Mouse (Mus musculus) retina, embryonic 14.5 days (tissue): ENCODE data around the gene Zfand5.
"Not testable (repeated sequence)": the region's sequence is repeated elsewhere in the genome, so short reads cannot be mapped to it uniquely, and the experiment has no call there.

Experiments
- DNase-seq: peaks from one replicate; pipeline ENCODE4 v3.0.0-alpha.2; 2015; ENCODE audit warnings: low spot score

Gene Zfand5

DNA sequence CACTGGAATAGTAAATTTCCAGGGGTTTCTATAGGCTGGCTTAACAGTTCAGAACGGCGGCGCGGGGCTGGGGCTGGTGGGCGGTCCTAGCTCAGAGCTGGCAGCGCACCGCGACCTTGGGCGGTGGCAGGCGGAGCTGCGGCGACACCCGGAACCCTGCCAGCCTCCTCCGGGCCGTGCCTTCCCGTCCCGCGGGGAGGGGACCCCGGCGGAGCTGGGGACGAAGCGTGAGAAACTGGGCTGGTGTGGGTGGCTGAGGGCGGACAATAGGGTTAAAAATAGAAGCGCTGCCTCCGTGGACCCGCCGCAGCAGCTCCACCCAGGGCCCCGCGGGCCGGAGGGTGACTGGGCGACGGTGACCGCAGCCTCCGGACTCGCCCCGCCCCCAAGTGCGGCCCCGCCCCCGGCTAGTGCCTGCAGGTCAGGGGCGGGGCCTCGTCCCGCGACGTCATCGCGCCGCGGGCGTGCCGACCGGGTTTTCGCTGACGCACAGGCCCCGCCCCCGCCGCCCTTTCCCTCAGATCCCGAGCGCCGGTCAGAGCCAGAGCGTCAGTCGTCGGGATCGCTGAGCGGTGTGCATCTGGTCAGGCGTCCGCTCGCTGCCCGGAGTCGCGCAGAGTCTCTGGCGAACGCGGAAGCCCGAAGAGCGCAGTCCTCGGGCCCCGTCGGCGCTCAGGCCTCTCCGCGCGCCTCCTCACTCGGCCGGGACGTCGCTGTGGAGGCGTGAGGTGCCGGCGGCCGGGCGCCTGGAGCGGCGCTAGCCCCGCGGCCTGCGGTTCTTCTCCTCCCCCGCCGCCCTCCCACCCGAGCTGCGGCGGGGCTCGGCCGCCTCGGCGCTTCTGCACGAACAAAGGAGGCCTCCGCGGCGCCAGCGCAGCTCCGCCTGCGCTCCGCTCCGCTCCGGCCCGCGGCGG, at the start of gene Zfand5:
Gene Zfand5, plus strand, starts transcription at position 538 of the 914 bp plus-strand sequence.
- peak; percentile 98 for DNase-seq

GRCm38 (mm10) chr19:21227131-21227530, 44.9 kb upstream of the Zfand5 start:
- DNase-seq = no peak

- DNase-seq = no peak
These were observed 44.3 kb upstream of the Zfand5 start for GRCm38 (mm10) chr19:21227754-21228153.

- not testable (repeated sequence) for DNase-seq
These were observed 23.3 kb upstream of the Zfand5 start for GRCm38 (mm10) chr19:21248730-21249129.

DNA sequence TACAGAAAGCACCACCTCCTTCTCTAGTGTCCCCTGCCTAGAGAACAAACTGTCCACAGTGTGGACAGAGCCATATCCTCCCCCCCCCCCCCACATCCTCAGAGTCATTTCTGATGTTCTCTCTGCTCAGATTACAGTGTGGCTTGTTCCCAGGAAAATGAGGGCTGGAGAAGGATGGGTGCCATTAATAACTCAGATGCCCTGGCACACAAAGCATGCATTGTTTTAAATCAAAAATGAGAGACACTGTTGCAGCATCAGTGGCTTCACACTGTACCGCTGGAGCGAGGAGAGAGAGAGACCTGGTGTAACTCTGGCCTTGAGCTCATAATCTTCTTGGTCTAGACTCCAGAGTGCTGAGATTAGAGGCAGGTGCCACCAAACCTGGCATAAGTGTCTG, 18.2 kb upstream of the Zfand5 start:
- DNase-seq = no peak

- DNase-seq = no peak
These were observed 16.2 kb upstream of the Zfand5 start for GRCm38 (mm10) chr19:21255920-21256319.

- DNase-seq = no peak
These were observed 12.6 kb upstream of the Zfand5 start for GRCm38 (mm10) chr19:21259453-21259852.

GRCm38 (mm10) chr19:21260280-21260679, 11.8 kb upstream of the Zfand5 start:
- DNase-seq = no peak

- peak; percentile 52 for DNase-seq
These were observed 892 bp upstream of the Zfand5 start for GRCm38 (mm10) chr19:21271186-21271585.

- peak; percentile 68 for DNase-seq
These were observed 692 bp downstream of the Zfand5 start for GRCm38 (mm10) chr19:21272655-21273284.

- DNase-seq = peak; percentile 46
These were observed 1.4 kb downstream of the Zfand5 start for GRCm38 (mm10) chr19:21273440-21273839.

DNA sequence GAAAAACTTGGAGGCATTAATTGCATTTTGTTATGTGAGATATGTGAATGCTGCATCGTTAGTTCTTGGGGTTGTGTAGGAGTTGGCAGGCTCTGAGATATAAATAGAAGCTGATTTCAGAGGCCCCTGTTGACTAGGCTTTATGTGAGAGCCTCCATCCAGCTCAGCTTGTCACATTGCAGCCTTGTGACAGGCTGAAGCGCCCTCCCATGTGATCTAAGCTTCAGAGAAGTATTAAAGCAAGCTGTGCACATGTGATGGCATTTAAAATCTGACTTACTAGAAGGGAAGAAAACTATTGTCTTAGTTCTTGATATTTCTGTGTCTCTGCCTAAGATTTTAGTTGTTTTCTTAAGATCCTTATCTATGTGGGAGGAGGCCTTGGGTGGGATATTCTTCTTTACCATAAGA, 2.1 kb downstream of the Zfand5 start:
- DNase-seq = peak; percentile 74

DNA sequence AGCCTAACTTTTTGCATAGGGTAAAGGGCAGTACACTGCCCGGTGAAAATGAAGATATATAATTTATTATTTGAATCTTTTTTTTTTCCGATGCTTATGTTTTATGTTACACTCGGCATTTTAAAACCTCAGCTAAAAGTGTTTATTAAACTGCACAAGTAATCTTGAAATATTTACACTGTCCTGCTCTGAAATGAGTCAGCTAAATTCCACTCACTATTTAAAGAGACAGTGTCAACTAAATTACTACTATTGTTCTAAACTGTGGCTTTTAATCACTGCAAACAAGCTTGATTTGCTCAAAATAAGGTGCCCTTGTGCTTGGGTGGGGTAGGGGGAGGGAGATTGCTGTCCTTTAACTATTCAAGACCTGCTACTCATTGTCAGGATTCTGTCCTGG, 2.6 kb downstream of the Zfand5 start:
- no peak for DNase-seq

- no peak for DNase-seq
These were observed 4.2 kb downstream of the Zfand5 start for GRCm38 (mm10) chr19:21276317-21276716.

DNA sequence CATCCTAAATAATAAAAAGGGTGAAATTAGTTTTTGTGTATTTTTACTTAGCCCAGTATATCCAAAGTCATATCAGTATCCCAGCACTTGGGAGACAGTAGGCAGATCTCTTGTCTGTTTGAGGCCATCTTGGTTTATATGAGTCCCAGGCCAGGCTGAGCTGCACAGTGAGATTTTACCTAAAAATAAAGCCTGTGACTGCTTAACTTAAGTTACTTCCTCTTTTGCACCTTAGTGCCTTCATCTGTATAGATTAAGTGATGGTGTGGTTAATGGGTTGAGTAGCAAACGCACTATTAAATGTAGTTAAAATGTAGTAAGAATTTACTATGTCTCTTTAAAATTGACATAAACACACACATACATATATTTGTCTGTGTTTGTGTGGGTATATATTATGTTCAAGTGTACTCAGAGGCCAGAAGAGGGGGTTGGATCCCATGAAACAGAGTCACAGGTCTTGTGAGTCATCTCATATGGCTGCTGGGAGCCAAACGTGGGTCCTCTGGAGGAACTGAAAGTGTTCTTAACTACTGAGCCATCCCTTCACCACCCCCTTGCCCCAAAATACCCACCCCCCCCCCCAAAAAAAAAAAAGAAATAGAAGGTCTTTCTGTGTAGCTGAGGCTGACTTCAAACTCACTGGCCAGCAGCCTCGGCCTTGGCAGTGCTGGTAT, 14.5 kb downstream of the Zfand5 start:
- DNase-seq = no peak

GRCm38 (mm10) chr19:21297411-21297810, 25.3 kb downstream of the Zfand5 start:
- DNase-seq = no peak

DNA sequence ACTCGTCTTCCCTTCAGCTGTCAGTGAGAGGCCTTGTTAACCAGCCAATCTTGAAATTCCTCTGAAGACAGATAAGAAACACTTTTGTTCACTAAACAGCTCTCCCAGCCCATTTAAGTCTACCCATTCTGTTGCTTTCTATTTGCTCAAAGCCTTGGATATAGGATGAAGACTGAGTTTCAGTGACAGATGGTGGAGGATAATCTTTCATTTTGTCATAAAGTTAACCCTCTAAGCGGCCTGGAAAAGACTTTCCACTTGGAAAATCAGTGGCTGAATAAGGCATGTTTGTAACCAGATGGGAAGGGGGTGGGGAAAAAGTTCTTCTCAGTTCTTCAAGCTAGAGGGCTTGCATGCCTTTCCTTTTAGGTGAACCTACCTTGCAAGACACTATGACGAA, 29.7 kb downstream of the Zfand5 start:
- peak; percentile 24 for DNase-seq

- DNase-seq = no peak
These were observed 35.7 kb downstream of the Zfand5 start for GRCm38 (mm10) chr19:21307755-21308154.

DNA sequence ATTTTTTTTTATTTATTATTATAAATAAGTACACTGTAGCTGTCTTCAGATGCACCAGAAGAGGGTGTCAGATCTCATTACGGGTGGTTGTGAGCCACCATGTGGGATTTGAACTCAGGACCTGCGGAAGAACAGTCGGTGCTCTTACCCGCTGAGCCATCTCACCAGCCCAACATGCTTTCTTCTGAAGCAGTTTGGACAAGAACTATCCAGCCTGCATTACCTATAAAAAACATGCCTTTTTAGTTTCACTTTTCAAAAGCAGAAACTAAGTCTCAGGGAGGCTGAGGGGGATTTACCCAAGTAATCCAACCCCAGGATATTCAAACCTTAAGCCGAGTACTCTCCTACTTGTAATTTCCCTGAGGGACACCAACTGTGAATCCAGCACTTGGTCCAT, 38.3 kb downstream of the Zfand5 start:
- DNase-seq = not testable (repeated sequence)

DNA sequence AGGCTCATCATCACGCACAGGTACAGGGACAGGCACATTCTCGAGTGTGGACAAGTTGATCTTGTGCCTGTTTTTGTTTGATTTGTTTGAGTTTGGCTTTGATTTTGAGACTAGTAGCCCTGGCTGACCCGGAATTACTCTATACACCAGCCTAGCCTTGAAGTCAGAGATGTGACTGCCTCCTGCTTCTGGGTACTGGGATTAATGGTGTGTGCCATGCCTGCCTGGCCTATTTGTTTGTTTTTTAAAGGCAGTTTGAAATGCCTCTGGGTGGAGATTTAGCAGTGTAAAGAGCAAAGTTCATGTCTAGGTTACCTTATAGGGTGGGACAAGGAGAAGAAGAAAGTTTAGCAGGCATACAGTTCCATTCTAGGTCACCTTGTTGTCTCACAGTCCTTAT, 43.6 kb downstream of the Zfand5 start:
- DNase-seq = no peak

- no peak for DNase-seq
These were observed 47.5 kb downstream of the Zfand5 start for GRCm38 (mm10) chr19:21319618-21320017.

DNA sequence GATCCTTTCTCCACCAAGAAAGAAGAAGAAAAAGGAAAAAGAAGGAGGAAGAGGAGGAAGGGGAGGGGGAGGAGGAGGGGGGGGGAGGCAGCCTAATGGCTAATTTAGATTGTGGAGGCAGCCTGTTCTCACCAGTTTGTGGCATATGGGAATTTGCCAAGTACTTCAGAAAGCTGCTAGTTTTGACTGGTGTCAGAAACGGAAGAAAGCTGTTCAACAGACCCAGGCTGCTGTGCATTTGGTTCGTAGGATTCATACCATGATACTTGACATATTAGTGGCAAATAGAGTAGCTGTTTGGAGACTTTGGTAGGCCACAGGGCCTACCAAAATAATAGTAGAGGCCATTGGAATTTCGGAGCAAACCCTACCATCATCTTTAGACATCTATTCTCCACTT, 53.3 kb downstream of the Zfand5 start:
- no peak for DNase-seq

GRCm38 (mm10) chr19:21328951-21329350, 56.9 kb downstream of the Zfand5 start:
- DNase-seq = no peak
